Mouse (Mus musculus) cerebellum, adult 2 months (tissue): ENCODE data around the gene Crhr2. TPM values are rescaled to one million over a fixed set of nuclear protein-coding genes. Genes with fewer than 3 reads are reported as not detected.

Experiments
- DNase-seq, 2 experiments: peaks; one replicate each; pipeline ENCODE4 v3.0.0; 2021
- H3K27ac ChIP-seq: fragments of 200-500 bp; 2 replicates; pipeline ENCODE4 v1.5.1; 2012; ENCODE audit warnings: low read length, control low read depth, inconsistent platforms; ENCODE audit not compliant: insufficient read depth
- H3K27me3 ChIP-seq: fragments of 200-500 bp; 2 replicates; pipeline ENCODE4 v1.6.1; 2012; ENCODE audit warnings: inconsistent platforms, mild to moderate bottlenecking, low read length, moderate library complexity; ENCODE audit not compliant: control insufficient read depth, insufficient read depth
- H3K4me1 ChIP-seq: fragments of 200-500 bp; 2 replicates; pipeline ENCODE4 v1.6.1; 2011; ENCODE audit warnings: low read length; ENCODE audit not compliant: control insufficient read depth, insufficient read depth
- H3K4me3 ChIP-seq: fragments of 200-500 bp; replicated peaks from 2 replicates; pipeline ENCODE3; 2011; ENCODE audit warnings: mild to moderate bottlenecking, low read depth, low read length, control low read depth; ENCODE audit not compliant: insufficient read depth
- CTCF ChIP-seq: fragments of 200-500 bp; IDR thresholded peaks from 2 replicates; pipeline ENCODE4 v1.5.1; 2011; ENCODE audit warnings: low read depth, mild to moderate bottlenecking, control low read depth, low read length, moderate library complexity, borderline replicate concordance; ENCODE audit not compliant: insufficient read depth
- POLR2A ChIP-seq: fragments of 200-500 bp; IDR thresholded peaks from 2 replicates; pipeline ENCODE4 v1.6.1; 2011; ENCODE audit warnings: low read length, control low read depth, borderline replicate concordance; ENCODE audit not compliant: insufficient read depth
- WGBS: fragments of 180-500 bp; shearing (Covaris S2); methylation state at CpG from one replicate; pipeline ENCODE4 v1.1.7; 2018; 5-methylcytosine and 5-hydroxymethylcytosine counted together
- polyA plus RNA-seq: library from polyadenylated mRNA; depleted of rRNA; stranded (reverse); fragments of >200 nt; gene quantifications from 2 replicates; pipeline ENCODE4 v1.2.3, GENCODE M21; 2012; rRNA removed

The Crhr2 gene
- polyA plus RNA-seq: 1.6 and 1.8 TPM in 2 replicates

DNA sequence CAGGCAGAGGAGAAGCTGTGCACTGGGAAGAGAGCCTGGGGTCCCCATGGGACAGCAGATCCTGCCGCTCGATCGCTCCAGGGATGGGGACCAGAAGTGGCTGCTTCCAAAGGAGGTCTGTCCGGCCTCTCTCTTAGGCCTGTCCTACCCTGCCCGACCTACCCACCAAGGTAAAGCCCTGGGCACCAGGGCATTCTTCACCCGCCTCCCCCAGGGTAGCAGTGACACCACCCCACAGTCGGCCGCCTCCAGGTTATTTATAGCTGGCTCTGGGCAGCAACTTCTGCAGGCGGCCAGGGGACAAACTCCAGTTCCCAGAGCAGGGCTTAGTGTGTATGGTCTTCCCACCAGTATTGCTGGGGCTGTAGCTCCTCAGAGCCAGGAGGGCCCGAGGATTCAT, at the start of gene Crhr2:
Gene Crhr2 (minus strand): TSS at position 223 of the 400 bp plus-strand sequence.
- H3K4me1 ChIP-seq: no peaks in the 10 kb centered on the region
- H3K4me3 ChIP-seq: no peak within 1 kb of the TSS
- TF ChIP-seq POLR2A: no peak
- TF ChIP-seq CTCF: no peak
- H3K27ac ChIP-seq: no peak within 1 kb of the TSS
- 80% methylated on average over 10 of the region's 10 CpGs for WGBS
- H3K27me3 ChIP-seq: no peaks in the 10 kb centered on the region
- DNase-seq: no peak

DNA sequence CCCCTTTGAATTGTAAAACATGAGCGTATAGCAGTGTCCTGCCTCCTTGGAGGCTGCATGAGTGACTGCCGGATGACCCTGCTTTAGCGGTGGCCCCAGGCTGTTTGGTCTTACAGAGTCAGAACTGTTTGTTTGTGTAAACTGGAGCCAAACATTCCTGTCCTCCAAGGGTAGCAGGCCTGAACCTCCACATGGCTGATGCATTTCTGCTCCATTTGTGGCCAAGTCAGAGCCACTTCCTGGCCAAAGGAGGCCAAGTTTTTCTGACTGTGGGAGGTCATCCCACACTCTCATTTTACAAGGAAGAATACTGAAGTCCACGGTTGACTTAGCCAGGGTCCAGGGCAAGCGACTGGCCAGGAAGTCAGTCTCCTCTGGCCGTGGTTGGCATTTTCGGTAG, 46.7 kb upstream of the Crhr2 start:
- Histone ChIP-seq H3K4me3 (no peak overlapping the region), H3K4me1 (no peaks in the 10 kb centered on the region), H3K27me3 (no peaks in the 10 kb centered on the region), H3K27ac (no peak overlapping the region)
- DNase-seq: no peak
- WGBS: 75% methylated on average over 7 of the region's 7 CpGs
- TF ChIP-seq CTCF: no peak
- TF ChIP-seq POLR2A: no peak

DNA sequence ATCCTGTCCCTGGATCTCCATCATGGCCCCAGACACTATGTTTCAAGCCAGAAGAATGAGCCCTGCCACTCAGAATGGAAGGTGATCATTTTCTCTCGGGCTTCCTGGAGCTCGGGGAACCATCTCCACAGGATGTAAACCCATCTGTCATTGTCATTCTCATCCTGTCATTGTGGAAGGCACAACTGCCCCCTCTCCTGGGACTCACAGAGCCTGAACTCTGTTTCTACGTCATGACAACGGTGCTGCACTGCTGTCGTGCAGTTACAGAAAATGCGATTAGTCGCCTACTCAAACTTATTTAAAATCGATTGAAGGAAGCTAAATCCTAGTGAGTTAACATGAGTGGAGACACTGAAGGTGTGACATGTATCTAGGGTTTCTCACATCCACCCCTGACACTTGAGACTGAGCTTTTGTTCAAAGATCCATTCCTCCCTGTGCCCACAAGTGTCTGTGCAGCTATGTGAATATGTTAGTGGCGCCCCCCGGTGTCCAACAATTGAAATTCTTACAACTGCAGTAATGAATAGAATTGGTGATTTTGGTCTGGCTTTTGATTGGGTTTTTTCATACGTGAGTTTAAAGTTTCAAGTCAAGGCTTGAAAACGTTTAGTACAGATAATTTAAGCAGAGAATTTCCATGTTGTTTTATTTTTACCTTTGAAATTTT, 44.4 kb upstream of the Crhr2 start:
- H3K4me1 ChIP-seq: no peaks in the 10 kb centered on the region
- no peak overlapping the region for H3K4me3 ChIP-seq
- DNase-seq: no peak
- WGBS: 32% methylated on average over 12 of the region's 12 CpGs
- no peak for TF ChIP-seq POLR2A
- peak; percentile 27; the same call in 1 of the 2 replicates for TF ChIP-seq CTCF
- H3K27me3 ChIP-seq: no peaks in the 10 kb centered on the region
- H3K27ac ChIP-seq: no peak overlapping the region

DNA sequence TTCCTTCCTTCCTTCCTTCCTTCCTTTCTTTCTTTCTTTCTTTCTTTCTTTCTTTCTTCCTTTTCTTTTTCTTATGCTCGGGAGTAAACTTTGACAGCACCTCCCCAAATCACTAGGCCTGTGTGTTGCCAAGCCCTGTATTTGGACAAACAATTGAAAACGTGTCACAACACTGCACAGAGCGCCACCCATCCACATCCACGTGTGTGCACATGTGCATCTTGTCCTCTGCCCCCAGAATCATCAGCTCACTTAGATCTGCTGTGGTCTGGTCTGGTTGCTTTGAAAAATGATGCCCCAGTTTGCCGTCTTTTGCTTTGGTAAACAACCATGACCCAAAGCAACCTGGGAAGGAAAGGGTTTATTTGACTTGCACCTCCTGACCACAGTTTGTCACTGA, 43.1 kb upstream of the Crhr2 start:
- DNase-seq: no peak

DNA sequence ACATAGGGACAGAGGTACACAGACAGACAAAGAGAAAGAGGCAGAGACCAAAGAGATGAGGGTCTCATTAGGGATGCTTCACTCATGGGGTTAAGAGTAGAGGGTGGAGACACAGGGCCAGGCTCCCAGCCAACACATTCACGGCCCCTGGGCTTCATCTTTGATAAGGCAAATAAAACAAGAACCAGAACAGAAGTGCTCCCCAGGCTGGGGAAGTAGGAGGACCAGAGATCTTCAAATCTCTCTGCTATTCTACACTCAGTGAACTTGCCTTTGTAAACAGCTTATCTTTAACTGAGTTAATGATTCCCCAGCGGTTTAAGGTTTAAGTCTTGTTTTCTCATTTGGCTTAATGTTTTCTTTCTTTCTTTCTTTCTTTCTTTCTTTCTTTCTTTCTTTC, 42.6 kb upstream of the Crhr2 start:
- Histone ChIP-seq H3K4me3 (no peak overlapping the region), H3K27me3 (no peaks in the 10 kb centered on the region), H3K27ac (no peak overlapping the region), H3K4me1 (no peaks in the 10 kb centered on the region)
- 62% methylated on average over 2 of the region's 2 CpGs for WGBS
- no peak for DNase-seq
- no peak for TF ChIP-seq POLR2A
- TF ChIP-seq CTCF: no peak

More for the DNA sequence above, 43.1 kb upstream of the Crhr2 start:
- H3K27ac ChIP-seq: no peak overlapping the region
- no peaks in the 10 kb centered on the region for H3K27me3 ChIP-seq
- no peak for TF ChIP-seq CTCF
- no peak for TF ChIP-seq POLR2A
- no peaks in the 10 kb centered on the region for H3K4me1 ChIP-seq
- no peak overlapping the region for H3K4me3 ChIP-seq
- WGBS: 62% methylated on average over 5 of the region's 5 CpGs

DNA sequence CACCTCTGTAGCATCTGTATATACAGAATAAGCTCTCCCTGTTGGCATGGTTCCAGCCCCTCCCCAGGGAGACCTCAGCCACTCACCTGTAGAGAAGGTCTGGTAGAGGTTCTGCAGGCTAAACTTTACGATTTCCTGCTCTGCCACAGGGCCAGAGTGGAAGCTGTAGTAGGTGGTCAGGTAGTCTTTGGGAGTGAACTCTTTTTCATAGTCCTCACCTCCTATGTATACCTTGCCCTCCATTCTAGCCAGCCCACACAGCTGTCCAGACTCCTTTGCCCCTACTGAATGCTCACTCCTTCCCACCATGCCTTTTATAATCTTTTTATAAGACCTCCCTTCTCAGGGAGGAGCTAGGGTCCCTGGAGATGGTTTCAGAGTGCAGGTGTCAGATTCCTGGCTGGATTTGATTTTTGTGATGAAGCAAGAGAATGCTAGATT, 41.9 kb upstream of the Crhr2 start, which contains the start of gene Inmt:
Gene Inmt (minus strand): TSS at position 303 of the 441 bp plus-strand sequence.
- 79% methylated on average over 1 of the region's 1 CpGs for WGBS
- no peak for TF ChIP-seq CTCF
- no peak for TF ChIP-seq POLR2A
- H3K27ac ChIP-seq: no peak within 1 kb of the TSS
- H3K4me1 ChIP-seq: no peaks in the 10 kb centered on the region
- no peaks in the 10 kb centered on the region for H3K27me3 ChIP-seq
- no peak for DNase-seq
- H3K4me3 ChIP-seq: no peak within 1 kb of the TSS

DNA sequence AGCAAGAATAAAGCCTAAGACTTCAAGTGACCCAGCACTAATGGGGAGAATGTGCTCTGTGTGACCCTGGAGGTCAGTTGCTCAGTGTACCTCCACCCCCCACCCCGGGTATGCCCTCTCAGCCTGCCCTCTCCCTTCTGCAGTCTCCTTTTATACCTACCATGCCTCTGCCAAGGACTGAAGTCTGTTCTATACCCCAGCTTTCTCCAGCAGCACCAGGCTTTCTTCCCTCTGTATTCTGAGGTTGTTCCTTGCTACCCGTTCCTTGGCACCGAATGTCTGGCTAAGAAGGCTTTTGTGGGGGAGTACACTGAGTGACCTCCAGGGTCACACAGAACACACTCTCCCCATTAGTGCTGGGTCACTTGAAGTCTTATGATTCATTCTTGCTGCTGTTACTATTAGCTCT, 41.1 kb upstream of the Crhr2 start:
- WGBS: 32% methylated on average over 3 of the region's 3 CpGs
- TF ChIP-seq POLR2A (no peak), CTCF (no peak)
- Histone ChIP-seq H3K4me1 (no peaks in the 10 kb centered on the region), H3K27ac (no peak overlapping the region), H3K4me3 (no peak overlapping the region), H3K27me3 (no peaks in the 10 kb centered on the region)
- DNase-seq: no peak

DNA sequence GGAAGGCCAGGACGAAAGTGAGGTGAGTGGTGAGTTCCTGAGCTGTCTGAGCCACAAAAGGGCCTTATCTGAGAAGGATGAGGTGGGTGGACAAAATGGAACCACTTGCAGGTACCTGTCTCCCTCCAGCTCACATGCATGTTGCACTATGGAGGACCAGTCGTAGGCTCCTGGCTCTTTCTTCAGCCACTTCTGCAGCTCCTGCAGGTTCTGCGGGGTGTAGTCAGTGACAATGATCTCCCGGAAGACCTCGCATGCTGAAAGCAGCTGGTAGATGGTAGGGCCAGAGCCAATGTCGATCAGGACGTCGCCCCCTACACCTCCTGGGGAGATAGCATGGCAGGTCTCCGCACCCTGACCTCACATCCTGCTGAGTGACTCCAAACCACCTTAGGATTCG, 40.4 kb upstream of the Crhr2 start:
- Histone ChIP-seq H3K27me3 (no peaks in the 10 kb centered on the region), H3K4me1 (no peaks in the 10 kb centered on the region), H3K27ac (no peak overlapping the region), H3K4me3 (no peak overlapping the region)
- TF ChIP-seq CTCF: no peak
- no peak for TF ChIP-seq POLR2A
- WGBS: 40% methylated on average over 10 of the region's 10 CpGs
- no peak for DNase-seq
